ENCODE assay signal across 30 mouse cellular contexts in genomic region chr13:44277952-44278351, GRCm38 (mm10).
DNase-seq lines count a peak whose midpoint lies in the region; ATAC-seq and TF ChIP-seq lines count a peak whose summit lies in the region.
"Had no signal": no experiment of that assay in that cellular context is flagged by ENCODE, and none has a peak within 500 bp of the region (broad histone marks: within the 10 kb centered on the region; RNA-seq: fewer than 3 reads in every experiment).

No protein-coding gene starts in this region.

- H3K4me2 ChIP-seq in embryonic facial prominence, embryonic 14.5 days (ENCODE audit: low read depth, low read length) = no peak overlapping the region
- H3K4me2 ChIP-seq: embryonic facial prominence, embryonic 12.5 days; embryonic facial prominence, embryonic 15.5 days; forebrain, embryonic 12.5 days had no signal

- no peak for TF ChIP-seq POLR2A in heart, adult 2 months (IDR thresholded peaks at IDR 0.05; ENCODE audit: insufficient read depth, low read depth, low read length)

- H3K4me3 ChIP-seq in embryonic facial prominence, embryonic 14.5 days (ENCODE audit: low read depth, low read length) = no peak overlapping the region
- H3K4me3 ChIP-seq in embryonic facial prominence, embryonic 10.5 days = no peak overlapping the region
- no peak overlapping the region for H3K4me3 ChIP-seq in heart, embryonic 10.5 days
- H3K4me3 ChIP-seq in heart, adult 2 months = no peak overlapping the region
- H3K4me3 ChIP-seq: embryonic facial prominence, embryonic 12.5 days; embryonic facial prominence, embryonic 15.5 days; erythroblast, embryonic 14.5 days; forebrain, embryonic 10.5 days; forebrain, embryonic 12.5 days had no signal

- WGBS in embryonic facial prominence, embryonic 14.5 days = 73% methylated on average over 3 of the region's 3 CpGs
- 85% methylated on average over 3 of the region's 3 CpGs for WGBS in embryonic facial prominence, embryonic 10.5 days
- 87% methylated on average over 3 of the region's 3 CpGs for WGBS in heart, embryonic 10.5 days
- 90% methylated on average over 3 of the region's 3 CpGs for WGBS in heart, adult 2 months

- ATAC-seq in embryonic facial prominence, embryonic 14.5 days (ENCODE audit: low read depth) = no peak
- ATAC-seq: activated CD4-positive, CD25-positive, alpha-beta regulatory T cell, adult 4 months; CD4-positive, CD25-positive, alpha-beta regulatory T cell, adult 4 months; forebrain, embryonic 14.5 days; forebrain, embryonic 16.5 days; Patski had no signal

- TF ChIP-seq EP300 in heart, adult 2 months (IDR thresholded peaks at IDR 0.05; ENCODE audit: insufficient read depth, low read depth, low read length) = no peak

- H3K36me3 ChIP-seq in embryonic facial prominence, embryonic 14.5 days (ENCODE audit: control insufficient read depth, insufficient read depth, low read length) = no peaks in the 10 kb centered on the region
- no peaks in the 10 kb centered on the region for H3K36me3 ChIP-seq in embryonic facial prominence, embryonic 10.5 days (replicated peaks)
- no peaks in the 10 kb centered on the region for H3K36me3 ChIP-seq in heart, embryonic 10.5 days
- H3K36me3 ChIP-seq in heart, adult 2 months (ENCODE audit: control insufficient read depth, insufficient read depth, low read length) = no peaks in the 10 kb centered on the region
- H3K36me3 ChIP-seq: embryonic facial prominence, embryonic 12.5 days; embryonic facial prominence, embryonic 15.5 days; forebrain, embryonic 10.5 days; forebrain, embryonic 12.5 days; G1E had no signal

- intact Hi-C loops in heart, adult 2 months (cut with DNase I) = no loop called here

- no peaks in the 10 kb centered on the region for H3K27me3 ChIP-seq in embryonic facial prominence, embryonic 14.5 days (replicated peaks; ENCODE audit: control insufficient read depth, insufficient read depth, low read length)
- H3K27me3 ChIP-seq in embryonic facial prominence, embryonic 10.5 days (replicated peaks; ENCODE audit: low read depth, poor library complexity, severe bottlenecking) = peaks cover 14% of the 10 kb centered on the region
- H3K27me3 ChIP-seq in heart, embryonic 10.5 days (ENCODE audit: insufficient read depth, poor library complexity, severe bottlenecking) = no peaks in the 10 kb centered on the region
- no peaks in the 10 kb centered on the region for H3K27me3 ChIP-seq in heart, adult 2 months (ENCODE audit: control insufficient read depth, insufficient read depth, low read length)
- H3K27me3 ChIP-seq: CH12.LX; embryonic facial prominence, embryonic 15.5 days; forebrain, embryonic 12.5 days; Patski had no signal

- H3K9ac ChIP-seq in embryonic facial prominence, embryonic 14.5 days (ENCODE audit: low read depth, low read length) = no peak overlapping the region
- H3K9ac ChIP-seq in heart, adult 2 months (ENCODE audit: low read depth, low read length) = no peak overlapping the region
- H3K9ac ChIP-seq: embryonic facial prominence, embryonic 12.5 days; embryonic facial prominence, embryonic 15.5 days; forebrain, embryonic 12.5 days had no signal

- peak; percentile 54 for DNase-seq in embryonic facial prominence, embryonic 14.5 days (ENCODE audit: low spot score)
- DNase-seq in embryonic facial prominence, embryonic 10.5 days (ENCODE audit: low spot score) = no peak
- DNase-seq in heart, embryonic 10.5 days (ENCODE audit: low spot score) = peak; percentile 9
- no peak for DNase-seq in heart, adult 2 months
- DNase-seq in 3T3-L1 (ENCODE audit: low read depth, low spot score) = peak; percentile 26
- DNase-seq in adipocyte (ENCODE audit: low spot score) = peak; percentile 39
- no peak for DNase-seq in kidney, adult 11 months
- DNase-seq in left cerebral cortex, adult 18-20 months (ENCODE audit: low spot score in 2 of 2) = no peak
- DNase-seq: adrenal gland, adult 8-10 months; adrenal gland, postnatal 14 days; B cell, adult 2 months; cerebellum, adult 11 months; cerebellum, adult 18-20 months; cerebellum, adult 8-10 months; cerebellum, adult 9-11 months; cerebellum, postnatal 14 days; cerebellum, postnatal 36 days; embryo, embryonic 11 days had no signal

- H3K9me3 ChIP-seq in embryonic facial prominence, embryonic 14.5 days (ENCODE audit: control insufficient read depth, low read length) = no peaks in the 10 kb centered on the region
- no peaks in the 10 kb centered on the region for H3K9me3 ChIP-seq in embryonic facial prominence, embryonic 10.5 days
- H3K9me3 ChIP-seq in heart, embryonic 10.5 days = no peaks in the 10 kb centered on the region
- H3K9me3 ChIP-seq: embryonic facial prominence, embryonic 12.5 days; embryonic facial prominence, embryonic 15.5 days; forebrain, embryonic 10.5 days; forebrain, embryonic 12.5 days; G1E had no signal

- H3K4me1 ChIP-seq in embryonic facial prominence, embryonic 14.5 days (ENCODE audit: control insufficient read depth, insufficient read depth, low read length) = peaks cover 15% of the 10 kb centered on the region
- H3K4me1 ChIP-seq in embryonic facial prominence, embryonic 10.5 days = peaks cover 6% of the 10 kb centered on the region
- peaks cover 15% of the 10 kb centered on the region for H3K4me1 ChIP-seq in heart, embryonic 10.5 days
- H3K4me1 ChIP-seq in heart, adult 2 months (ENCODE audit: control insufficient read depth, insufficient read depth, low read length) = no peaks in the 10 kb centered on the region
- H3K4me1 ChIP-seq: forebrain, embryonic 12.5 days had no signal

- TF ChIP-seq CTCF in heart, adult 2 months (IDR thresholded peaks at IDR 0.05) = no peak

- no peak overlapping the region for H3K27ac ChIP-seq in embryonic facial prominence, embryonic 14.5 days (replicated peaks; ENCODE audit: low read depth, low read length)
- no peak overlapping the region for H3K27ac ChIP-seq in embryonic facial prominence, embryonic 10.5 days (replicated peaks)
- no peak overlapping the region for H3K27ac ChIP-seq in heart, embryonic 10.5 days
- no peak overlapping the region for H3K27ac ChIP-seq in heart, adult 2 months
- H3K27ac ChIP-seq: embryonic facial prominence, embryonic 12.5 days; embryonic facial prominence, embryonic 15.5 days; forebrain, embryonic 12.5 days had no signal

- H3K79me2 ChIP-seq in heart, adult 2 months (replicated peaks; ENCODE audit: control insufficient read depth, insufficient read depth, low read length) = no peaks in the 10 kb centered on the region

Comparison
In these comparisons a context has a peak if more than half of its experiments do, and no peak if none do; other contexts are left out.
1. DNase-seq: peak in embryonic facial prominence, embryonic 14.5 days (single experiment), heart, embryonic 10.5 days (single experiment), 3T3-L1 (single experiment) and adipocyte (single experiment); none in embryonic facial prominence, embryonic 10.5 days (single experiment), heart, adult 2 months (0 of 2), kidney, adult 11 months (single experiment) and left cerebral cortex, adult 18-20 months (0 of 2).